Mouse (Mus musculus) left cerebral cortex, postnatal 25 days (tissue): ENCODE results near the gene Rph3al. TPM values are rescaled to one million over a fixed set of nuclear protein-coding genes. Genes with fewer than 3 reads are reported as not detected.

Experiments used
- DNase-seq, 2 experiments: peaks; one replicate each; pipeline ENCODE4 v3.0.0; 2022; ENCODE audit warnings: low spot score in 2 of 2, mixed read lengths in 1 of 2
- intact Hi-C: fragments of 180-260 bp; cut with DNase I; formaldehyde crosslinking; loops from one replicate; pipeline ENCODE4 v1.15.1; 2025
- total RNA-seq, 2 experiments: library from RNA; stranded (reverse); gene quantifications; 2 replicates each; pipeline ENCODE4 v1.2.3; 2021

Gene Rph3al
- total RNA-seq, 2 experiments from 2014 or later, result 2.3 to 3.0 TPM

- no peak for DNase-seq
Measured at GRCm38 (mm10) chr11:75841503-75841902, 96.7 kb downstream of the Rph3al start.

GRCm38 (mm10) chr11:75839536-75840430 lies 98.4 kb downstream of the Rph3al start:
- DNase-seq, result peak in 1 of 2 experiments; percentile 47
- intact Hi-C loops, result no loop called here

More at GRCm38 (mm10) chr11:75841503-75841902, 96.7 kb downstream of the Rph3al start:
- intact Hi-C loops, result no loop called here

- intact Hi-C loops, result no loop called here
- DNase-seq, result no peak
Measured at GRCm38 (mm10) chr11:75838861-75839426, 99.3 kb downstream of the Rph3al start.

- no peak for DNase-seq
- intact Hi-C loops, result no loop called here
Measured at GRCm38 (mm10) chr11:75836240-75836610, 102.0 kb downstream of the Rph3al start.

- DNase-seq, result peak; percentile 12 to 54
- intact Hi-C loops, result no loop called here
Measured at GRCm38 (mm10) chr11:75835587-75836239, 102.5 kb downstream of the Rph3al start.

- no peak for DNase-seq
Measured at GRCm38 (mm10) chr11:75833081-75833480, 105.1 kb downstream of the Rph3al start.

GRCm38 (mm10) chr11:75830386-75830785 lies 107.8 kb downstream of the Rph3al start:
- intact Hi-C loops, result no loop called here

More at GRCm38 (mm10) chr11:75833081-75833480, 105.1 kb downstream of the Rph3al start:
- intact Hi-C loops, result no loop called here

GRCm38 (mm10) chr11:75827414-75827813 lies 110.8 kb downstream of the Rph3al start:
- intact Hi-C loops, result no loop called here
- DNase-seq, result no peak

More at GRCm38 (mm10) chr11:75830386-75830785, 107.8 kb downstream of the Rph3al start:
- no peak for DNase-seq

- intact Hi-C loops, result no loop called here
- no peak for DNase-seq
Measured at GRCm38 (mm10) chr11:75823506-75823905, 114.7 kb downstream of the Rph3al start.

GRCm38 (mm10) chr11:75813085-75813484 lies 125.1 kb downstream of the Rph3al start:
- DNase-seq, result no peak
- intact Hi-C loops, result no loop called here

- DNase-seq, result peak; percentile 28 to 64
- intact Hi-C loops, result no loop called here
Measured at GRCm38 (mm10) chr11:75811900-75812299, 126.3 kb downstream of the Rph3al start.

- no peak for DNase-seq
- intact Hi-C loops, result no loop called here
Measured at GRCm38 (mm10) chr11:75810526-75810925, 127.7 kb downstream of the Rph3al start.

GRCm38 (mm10) chr11:75807486-75807885 lies 130.7 kb downstream of the Rph3al start:
- intact Hi-C loops, result no loop called here
- DNase-seq, result no peak

GRCm38 (mm10) chr11:75801771-75802550 lies 136.3 kb downstream of the Rph3al start:
- intact Hi-C loops, result no loop called here
- DNase-seq, result no peak

GRCm38 (mm10) chr11:75801369-75801768 lies 136.9 kb downstream of the Rph3al start:
- DNase-seq, result no peak
- intact Hi-C loops, result no loop called here

- intact Hi-C loops, result loop anchor here (5.0 kb wide), 1 partner anchor 71 kb away; no protein-coding TSS in a partner anchor
- DNase-seq, result no peak
Measured at GRCm38 (mm10) chr11:75796536-75797246, 141.5 kb downstream of the Rph3al start.

- intact Hi-C loops, result loop anchor here (5.0 kb wide), 1 partner anchor 71 kb away; no protein-coding TSS in a partner anchor
- peak; percentile 74 to 76 for DNase-seq
Measured at GRCm38 (mm10) chr11:75796029-75796445, 142.2 kb downstream of the Rph3al start, which contains the start of gene Doc2b. Doc2b (minus strand) TSS chr11:75796049.

GRCm38 (mm10) chr11:75795321-75795636 lies 142.9 kb downstream of the Rph3al start:
- intact Hi-C loops, result loop anchor here (5.0 kb wide), 1 partner anchor 72 kb away; no protein-coding TSS in a partner anchor

More at GRCm38 (mm10) chr11:75795321-75795636, 142.9 kb downstream of the Rph3al start:
- DNase-seq, result no peak
